Mouse (Mus musculus) forelimb bud, embryonic 11.5 days (tissue): ENCODE measurements around the gene Col1a2.

Experiments
- DNase-seq: peaks from one replicate; pipeline ENCODE4 v3.0.0-alpha.2; 2012; ENCODE audit warnings: low read depth, low spot score

The Col1a2 gene

GRCm38 (mm10) chr6:4587946-4588345, 83.3 kb downstream of the Col1a2 start:
- no peak for DNase-seq

GRCm38 (mm10) chr6:4588722-4589121, 84.1 kb downstream of the Col1a2 start:
- no peak for DNase-seq

- DNase-seq = no peak
These were observed 85.5 kb downstream of the Col1a2 start for GRCm38 (mm10) chr6:4590089-4590488.
